Mouse (Mus musculus) liver, adult 2 months (tissue): ENCODE results near the gene 3110009E18Rik.

Source experiments
- CTCF ChIP-seq: fragments of 200-500 bp; IDR thresholded peaks from 2 replicates; pipeline ENCODE4 v1.5.1; 2011; ENCODE audit warnings: low read depth, low read length, control low read depth
- POLR2A ChIP-seq: fragments of 200-500 bp; IDR thresholded peaks from 2 replicates; pipeline ENCODE4 v1.6.1; 2011; ENCODE audit warnings: low read length, control low read depth; ENCODE audit not compliant: insufficient read depth; ENCODE audit errors: extremely low read depth

DNA sequence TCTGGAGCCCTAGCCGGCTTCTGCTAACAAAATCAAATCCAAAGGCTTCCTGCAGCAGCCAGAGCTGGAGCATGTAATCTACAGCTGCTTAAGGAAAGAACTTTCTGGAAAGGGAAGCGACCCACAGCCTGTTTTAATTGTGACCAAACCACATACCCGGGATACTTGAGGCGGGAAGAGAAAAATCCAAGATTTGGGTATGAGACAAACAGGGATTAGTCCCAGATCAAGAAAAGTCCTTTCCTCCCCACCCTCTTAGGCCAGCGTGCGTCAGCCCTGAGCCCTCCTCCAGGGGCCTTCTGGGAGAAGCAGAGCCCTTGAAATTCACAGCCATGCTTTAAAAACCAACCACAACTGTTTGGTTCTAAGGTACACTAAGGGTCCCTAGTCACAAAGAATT, 111.2 kb downstream of the 3110009E18Rik start:
- TF ChIP-seq POLR2A (no peak), CTCF (no peak)
